Mouse (Mus musculus) liver, postnatal 0 days (tissue): ENCODE measurements around the gene Pgpep1.

Experiments used
- CTCF ChIP-seq: sonication (generic); IDR thresholded peaks from 2 replicates; pipeline ENCODE4 v1.5.1; 2016; ENCODE audit warnings: antibody characterized with exemption, low read depth
- EP300 ChIP-seq: IDR thresholded peaks from 2 replicates; pipeline ENCODE4 v1.6.1; 2016; ENCODE audit warnings: antibody characterized with exemption, low read depth, mild to moderate bottlenecking

GRCm38 (mm10) chr8:70689892-70690390 lies 29.8 kb upstream of the Pgpep1 start:
- TF ChIP-seq EP300, result no peak
- TF ChIP-seq CTCF, result no peak
